Mouse (Mus musculus): ENCODE data around the gene Nppa.

DNA sequence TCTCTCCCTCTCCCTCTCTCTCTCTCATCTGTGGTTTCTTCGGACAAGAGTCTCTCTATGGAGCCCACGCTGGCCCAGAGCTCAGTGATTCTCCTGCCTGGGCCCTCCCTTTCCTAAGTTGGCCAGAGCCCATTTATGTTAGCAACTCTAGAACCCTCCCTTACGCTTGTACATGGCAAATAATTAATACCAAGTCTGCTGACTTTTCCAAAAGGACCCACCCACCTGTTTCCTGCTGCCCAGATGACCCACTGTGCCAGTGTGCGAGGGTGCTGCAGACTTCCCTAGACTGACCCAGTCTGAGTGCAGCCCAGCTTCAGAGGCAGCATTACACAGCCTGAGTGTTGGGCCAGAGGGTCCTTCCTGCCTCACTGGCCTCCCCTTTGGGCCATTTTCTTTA is 11.7 kb downstream of the Nppa start:
- TF ChIP-seq POLR2A (IDR thresholded peaks at IDR 0.05; ENCODE audit: control insufficient read depth, low read depth, low read length): no peak
- no peak for TF ChIP-seq CTCF (IDR thresholded peaks at IDR 0.05; ENCODE audit: control insufficient read depth, insufficient read depth, insufficient replicate concordance, low read depth, low read length)
